Mouse (Mus musculus) frontal cortex, postnatal 25 days (tissue): Measurements from ENCODE around the gene Srm.

Source experiments
- DNase-seq, 2 experiments: peaks; one replicate each; pipeline ENCODE4 v3.0.0; 2022; ENCODE audit warnings: low spot score in 2 of 2

Srm gene

GRCm38 (mm10) chr4:148633395-148634061, 42.2 kb downstream of the Srm start:
- no peak for DNase-seq

DNA sequence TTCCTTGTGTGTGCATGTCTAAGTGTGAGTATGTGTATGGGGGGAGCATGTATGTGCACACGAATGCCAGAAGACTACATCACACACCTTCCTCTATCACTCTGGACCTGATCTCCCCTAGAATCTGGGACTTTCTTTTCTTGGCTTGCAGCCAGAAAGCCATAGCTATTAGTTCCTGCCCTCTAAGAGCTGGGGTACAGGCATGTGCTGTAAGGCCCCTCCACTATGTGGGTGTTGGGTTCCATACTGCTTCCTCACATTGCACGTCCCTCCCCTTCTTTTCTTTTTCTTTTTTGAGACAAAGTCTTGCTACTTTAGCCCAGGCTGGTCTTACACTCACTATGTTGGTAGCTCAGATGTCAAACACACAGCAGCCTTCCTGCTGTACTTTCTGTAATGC, 44.0 kb downstream of the Srm start:
- DNase-seq, result no peak

- DNase-seq, result no peak
Measured at GRCm38 (mm10) chr4:148638302-148638701, 47.0 kb downstream of the Srm start.

DNA sequence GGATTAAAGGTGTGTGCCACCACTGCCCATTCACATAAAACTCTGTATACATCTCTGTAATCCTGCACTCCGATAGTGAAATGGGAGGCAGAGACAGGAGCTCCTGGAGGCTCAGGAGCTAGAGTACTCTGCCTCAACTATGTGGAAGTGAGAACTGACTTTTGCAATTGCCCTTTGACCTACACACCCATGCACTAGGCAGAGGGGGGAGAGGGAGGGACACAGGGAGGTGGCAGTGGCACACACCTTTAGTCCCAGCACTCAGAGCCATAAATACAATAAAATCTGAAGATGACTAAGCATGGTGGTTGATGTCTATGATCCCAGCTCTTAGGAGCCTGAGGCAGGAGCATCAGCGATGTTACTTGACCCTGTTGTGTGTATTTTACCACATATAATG, 48.2 kb downstream of the Srm start:
- no peak for DNase-seq

DNA sequence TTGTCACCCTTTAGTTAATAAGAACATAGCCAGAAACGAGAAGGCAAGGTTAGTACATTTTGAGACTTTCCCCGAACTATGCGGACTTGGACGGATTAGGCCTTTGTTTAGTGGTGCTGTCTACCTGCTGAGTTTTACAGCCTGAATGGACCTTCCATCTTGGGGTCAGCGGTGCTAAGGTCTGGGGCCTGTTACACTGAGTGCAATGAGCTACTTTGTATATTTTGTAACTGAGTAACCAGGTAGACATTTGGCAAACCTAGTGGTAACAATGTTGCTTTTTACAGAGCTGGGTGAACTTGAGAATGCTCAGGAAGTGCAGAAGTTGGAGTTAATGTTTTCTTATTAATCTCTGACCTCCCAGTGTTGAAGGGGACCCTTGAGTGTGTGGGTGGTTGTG, 49.8 kb downstream of the Srm start:
- DNase-seq, result no peak

- no peak for DNase-seq
Measured at GRCm38 (mm10) chr4:148643291-148644156, 52.2 kb downstream of the Srm start, which contains the start of gene Gm572. TSS of gene Gm572 (plus strand) at chr4:148643317.

DNA sequence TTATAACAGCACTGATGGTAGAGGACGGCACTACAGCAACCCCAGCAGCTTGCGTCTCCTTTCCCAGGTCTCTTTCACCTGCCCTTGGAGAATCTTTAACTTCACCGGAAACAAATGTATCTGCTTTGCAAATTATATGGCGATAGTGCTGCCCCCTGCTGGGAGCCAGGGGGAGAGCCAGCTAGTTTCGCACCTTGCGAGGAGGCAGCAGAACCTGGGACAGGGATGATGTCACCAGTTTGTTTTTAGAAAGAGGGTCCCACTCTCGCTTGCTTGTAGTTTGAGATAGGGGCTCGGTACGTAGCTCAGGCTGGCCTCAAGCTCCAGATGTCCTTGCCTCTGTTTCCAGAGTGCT, 52.8 kb downstream of the Srm start:
- peak; percentile 37 to 44 for DNase-seq
